Mouse (Mus musculus) olfactory bulb, adult 2 months (tissue): Measurements from ENCODE around the gene Arhgef19. TPM values are rescaled to one million over a fixed set of nuclear protein-coding genes. Genes with fewer than 3 reads are reported as not detected.

Source experiments
- H3K27ac ChIP-seq: fragments of 200-500 bp; 2 replicates; pipeline ENCODE4 v1.5.1; 2012; ENCODE audit warnings: low read depth, low read length; ENCODE audit not compliant: insufficient read depth
- H3K4me1 ChIP-seq: fragments of 200-500 bp; 2 replicates; pipeline ENCODE4 v1.6.1; 2012; ENCODE audit warnings: low read length; ENCODE audit not compliant: control insufficient read depth, insufficient read depth
- H3K4me3 ChIP-seq: fragments of 200-500 bp; 2 replicates; pipeline ENCODE4 v1.5.1; 2012; ENCODE audit warnings: mild to moderate bottlenecking, low read depth, low read length, moderate library complexity; ENCODE audit not compliant: insufficient read depth
- CTCF ChIP-seq: fragments of 200-500 bp; IDR thresholded peaks from 2 replicates; pipeline ENCODE4 v1.5.1; 2012; ENCODE audit warnings: low read depth, mild to moderate bottlenecking, low read length, moderate library complexity; ENCODE audit not compliant: insufficient read depth
- POLR2A ChIP-seq: fragments of 200-500 bp; IDR thresholded peaks from 2 replicates; pipeline ENCODE4 v1.6.1; 2012; ENCODE audit warnings: mild to moderate bottlenecking, low read depth, low read length, moderate library complexity; ENCODE audit not compliant: insufficient read depth
- WGBS: fragments of 180-500 bp; shearing (Covaris S2); methylation state at CpG from one replicate; pipeline ENCODE4 v1.1.7; 2018; 5-methylcytosine and 5-hydroxymethylcytosine counted together
- polyA plus RNA-seq: library from polyadenylated mRNA; stranded (reverse); fragments of >200 nt; gene quantifications from 2 replicates; pipeline ENCODE4 v1.2.4, GENCODE M21; 2012; ENCODE audit warnings: low replicate concordance; ENCODE audit not compliant: missing spikeins, insufficient read depth, insufficient read length

Arhgef19 gene
- polyA plus RNA-seq, 1 experiment: not detected

- no peak for TF ChIP-seq CTCF
- TF ChIP-seq POLR2A: no peak
- Histone ChIP-seq H3K27ac (peak overlapping the region; percentile 90), H3K4me3 (peak overlapping the region; percentile 46), H3K4me1 (peaks cover 11% of the 10 kb centered on the region; the same call in 1 of the 2 replicates)
- 72% methylated on average over 14 of the region's 14 CpGs for WGBS
Observed at GRCm38 (mm10) chr4:141210524-141211219, 28.6 kb upstream of the Arhgef19 start.

- Histone ChIP-seq H3K4me3 (no peak overlapping the region), H3K4me1 (peaks cover 11% of the 10 kb centered on the region; the same call in 1 of the 2 replicates), H3K27ac (no peak overlapping the region)
- 100% methylated on average over 4 of the region's 4 CpGs for WGBS
- TF ChIP-seq CTCF (no peak), POLR2A (no peak)
Observed at GRCm38 (mm10) chr4:141211646-141212045, 27.7 kb upstream of the Arhgef19 start.

- no peak overlapping the region for H3K27ac ChIP-seq
- TF ChIP-seq POLR2A: no peak
- TF ChIP-seq CTCF: no peak
- no peak overlapping the region for H3K4me3 ChIP-seq
- peaks cover 11% of the 10 kb centered on the region; the same call in 1 of the 2 replicates for H3K4me1 ChIP-seq
- whole genome bisulfite sequencing: 74% methylated on average over 9 of the region's 9 CpGs
Observed at GRCm38 (mm10) chr4:141212892-141213291, 26.4 kb upstream of the Arhgef19 start.

GRCm38 (mm10) chr4:141213342-141213741 is 26.0 kb upstream of the Arhgef19 start:
- WGBS: 44% methylated on average over 2 of the region's 2 CpGs
- H3K4me1 ChIP-seq: peaks cover 11% of the 10 kb centered on the region; the same call in 1 of the 2 replicates
- H3K27ac ChIP-seq: no peak overlapping the region
- no peak for TF ChIP-seq POLR2A
- TF ChIP-seq CTCF: no peak
- no peak overlapping the region; the same call in 1 of the 2 replicates for H3K4me3 ChIP-seq

- under 1% methylated on average over 24 of the region's 24 CpGs for WGBS
- Histone ChIP-seq H3K27ac (no peak within 1 kb of the TSS), H3K4me1 (peaks cover 11% of the 10 kb centered on the region; the same call in 1 of the 2 replicates), H3K4me3 (peak within 1 kb of the TSS; percentile 69)
- peak; percentile 54; the same call in 1 of the 2 replicates for TF ChIP-seq POLR2A
- TF ChIP-seq CTCF: no peak
Observed at GRCm38 (mm10) chr4:141213770-141214336, 25.4 kb upstream of the Arhgef19 start, which contains the start of gene Rsg1. Gene Rsg1, plus strand, starts transcription at chr4:141213956.

- WGBS: 2% methylated on average over 16 of the region's 16 CpGs
- Histone ChIP-seq H3K4me3 (peak overlapping the region; percentile 69), H3K27ac (no peak overlapping the region), H3K4me1 (peaks cover 11% of the 10 kb centered on the region; the same call in 1 of the 2 replicates)
- TF ChIP-seq POLR2A (no peak), CTCF (no peak)
Observed at GRCm38 (mm10) chr4:141214337-141214851, 24.9 kb upstream of the Arhgef19 start.

- Histone ChIP-seq H3K4me3 (no peak overlapping the region), H3K4me1 (no peaks in the 10 kb centered on the region), H3K27ac (no peak overlapping the region)
- TF ChIP-seq CTCF (no peak), POLR2A (no peak)
- 91% methylated on average over 20 of the region's 20 CpGs for WGBS
Observed at GRCm38 (mm10) chr4:141219583-141220213, 19.6 kb upstream of the Arhgef19 start.

GRCm38 (mm10) chr4:141221848-141222247 is 17.5 kb upstream of the Arhgef19 start:
- Histone ChIP-seq H3K4me3 (no peak overlapping the region), H3K27ac (no peak overlapping the region), H3K4me1 (no peaks in the 10 kb centered on the region)
- no peak for TF ChIP-seq CTCF
- TF ChIP-seq POLR2A: no peak
- 84% methylated on average over 2 of the region's 2 CpGs for WGBS
